Comparison of ENCODE assay signal across 8 mouse cellular contexts in the genomic region with DNA sequence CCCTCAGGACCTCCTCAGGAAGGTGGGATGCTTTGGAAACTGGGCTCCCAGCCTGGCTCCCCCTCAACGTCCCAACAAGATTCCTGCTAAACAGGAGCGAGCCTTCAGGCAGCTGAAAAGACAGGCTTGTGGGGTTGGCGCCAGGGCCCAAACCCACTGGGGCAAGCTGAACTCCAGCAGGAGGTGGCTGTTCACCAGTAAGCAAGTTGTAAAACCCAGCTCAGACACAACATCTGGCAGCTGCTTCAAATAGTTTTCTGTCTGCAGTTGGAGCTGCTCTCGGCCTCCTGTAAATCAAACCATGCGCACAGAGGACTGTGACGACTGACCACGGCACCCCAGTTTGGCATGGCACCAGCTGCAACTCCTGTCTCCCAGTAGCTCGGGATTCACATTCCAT.
A peak's percentile ranks its signal among the peaks of the same experiment; 100 is the strongest.
DNase-seq lines count a peak whose midpoint lies in the region; ATAC-seq and TF ChIP-seq lines count a peak whose summit lies in the region.

No protein-coding gene starts in this region.

- H3K4me2 ChIP-seq in kidney, embryonic 14.5 days (replicated peaks; ENCODE audit: low read depth, low read length) = no peak overlapping the region; the same call in 1 of the 2 replicates

- peak overlapping the region; percentile 83 for H3K27ac ChIP-seq in heart, embryonic 10.5 days
- peak overlapping the region; percentile 91 for H3K27ac ChIP-seq in kidney, embryonic 14.5 days (ENCODE audit: low read depth, low read length)
- H3K27ac ChIP-seq in olfactory bulb, adult 2 months (ENCODE audit: insufficient read depth, low read depth, low read length) = 0 out of 2 replicates have a peak overlapping the region, but pooled peaks have one; percentile 20

- no peaks in the 10 kb centered on the region for H3K9me3 ChIP-seq in heart, embryonic 10.5 days
- H3K9me3 ChIP-seq in kidney, embryonic 14.5 days (ENCODE audit: control insufficient read depth, low read length) = no peaks in the 10 kb centered on the region

- H3K36me3 ChIP-seq in heart, embryonic 10.5 days = no peaks in the 10 kb centered on the region
- no peaks in the 10 kb centered on the region for H3K36me3 ChIP-seq in kidney, embryonic 14.5 days (ENCODE audit: control insufficient read depth, insufficient read depth, low read length)

- TF ChIP-seq POLR2A in olfactory bulb, adult 2 months (IDR thresholded peaks at IDR 0.05; ENCODE audit: insufficient read depth, low read depth, low read length) = no peak

- no peak overlapping the region for H3K4me3 ChIP-seq in heart, embryonic 10.5 days
- H3K4me3 ChIP-seq in kidney, embryonic 14.5 days (ENCODE audit: low read length) = no peak overlapping the region
- no peak overlapping the region for H3K4me3 ChIP-seq in olfactory bulb, adult 2 months (ENCODE audit: insufficient read depth, low read depth, low read length)

- TF ChIP-seq CTCF in olfactory bulb, adult 2 months (IDR thresholded peaks at IDR 0.05; ENCODE audit: insufficient read depth, low read depth, low read length) = no peak

- intact Hi-C loops in left cerebral cortex, postnatal 14 days (cut with DNase I) = no loop called here

- no peaks in the 10 kb centered on the region; the same call in 1 of the 2 replicates for H3K27me3 ChIP-seq in heart, embryonic 10.5 days (ENCODE audit: insufficient read depth, poor library complexity, severe bottlenecking)
- no peaks in the 10 kb centered on the region for H3K27me3 ChIP-seq in kidney, embryonic 14.5 days (ENCODE audit: control insufficient read depth, insufficient read depth, low read length)

- peaks cover 65% of the 10 kb centered on the region for H3K4me1 ChIP-seq in heart, embryonic 10.5 days
- peaks cover 56% of the 10 kb centered on the region for H3K4me1 ChIP-seq in kidney, embryonic 14.5 days (ENCODE audit: control insufficient read depth, insufficient read depth, low read length)
- H3K4me1 ChIP-seq in olfactory bulb, adult 2 months (ENCODE audit: control insufficient read depth, insufficient read depth, low read length) = peaks cover 22% of the 10 kb centered on the region

- 0 out of 2 replicates have a peak, but pooled peaks have one; percentile 3 for ATAC-seq in kidney, embryonic 14.5 days (ENCODE audit: low FRiP score, low TSS enrichment)
- no peak for ATAC-seq in CD4-positive, CD25-positive, alpha-beta regulatory T cell, adult 4 months

- DNase-seq in urinary bladder, postnatal 25 days (ENCODE audit: low spot score) = peak; percentile 45
- no peak for DNase-seq in urinary bladder, adult 2 months (ENCODE audit: low spot score)
- DNase-seq in heart, embryonic 10.5 days (ENCODE audit: low spot score) = no peak
- DNase-seq in left cerebral cortex, postnatal 14 days (ENCODE audit: low spot score in 2 of 2) = no peak
- DNase-seq in thymus, adult 18-20 months = no peak

- no peak overlapping the region for H3K9ac ChIP-seq in kidney, embryonic 14.5 days (ENCODE audit: low read depth, low read length)

- 69% methylated on average over 8 of the region's 8 CpGs for WGBS in heart, embryonic 10.5 days
- 31% methylated on average over 8 of the region's 8 CpGs for WGBS in kidney, embryonic 14.5 days
- 62% methylated on average over 8 of the region's 8 CpGs for WGBS in olfactory bulb, adult 2 months

Comparison
In these comparisons a context has a peak if more than half of its experiments do, and no peak if none do; other contexts are left out.
1. H3K27ac ChIP-seq: peak in every context shown above with its lines; median percentile 91 in kidney, embryonic 14.5 days; 83 in heart, embryonic 10.5 days; 20 in olfactory bulb, adult 2 months.